Mouse (Mus musculus): ENCODE measurements around the gene Scaf1. TPM values are rescaled to one million over a fixed set of nuclear protein-coding genes. Genes with fewer than 3 reads are reported as not detected.

Scaf1 gene
- polyA plus RNA-seq, 1 experiment: 56.7 TPM

DNA sequence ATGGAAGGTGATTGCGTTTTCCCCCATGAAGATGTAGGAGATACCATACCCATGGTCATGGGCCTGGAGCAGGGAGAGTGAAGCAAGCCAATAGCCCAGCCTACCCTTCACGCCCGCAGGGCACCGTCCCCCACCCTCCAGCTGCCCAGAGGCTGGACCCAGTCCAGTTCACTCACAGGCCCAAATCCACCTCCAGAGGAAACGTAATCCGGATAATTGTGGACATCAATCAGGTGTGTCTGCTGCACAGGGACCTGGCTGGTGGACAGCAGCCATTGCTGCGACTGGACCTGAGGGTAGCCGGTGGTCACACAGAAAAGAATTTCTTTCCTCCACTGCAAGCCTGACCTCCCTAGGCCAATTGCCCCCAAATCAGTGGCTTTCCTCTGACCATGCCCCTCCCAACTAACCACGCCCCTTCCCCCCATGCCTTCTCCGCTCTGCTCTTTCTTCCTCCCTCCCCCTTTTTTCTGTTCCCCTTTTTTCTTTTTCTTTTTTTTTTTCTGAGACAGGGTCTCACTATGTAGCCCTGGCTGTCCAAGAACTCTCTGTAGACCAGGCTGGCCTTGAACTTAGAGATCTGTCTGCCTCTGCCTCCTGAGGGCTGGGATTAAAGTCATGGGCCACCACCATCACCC, 56.2 kb downstream of the Scaf1 start:
- no peaks in the 10 kb centered on the region for H3K36me3 ChIP-seq (ENCODE audit: control insufficient read depth, insufficient read depth)
- no peak overlapping the region for H3ac ChIP-seq (ENCODE audit: control insufficient read depth, insufficient read length)
- TF ChIP-seq MYOG (IDR thresholded peaks at IDR 0.05; ENCODE audit: control insufficient read depth in 1 of 3, insufficient read depth in 1 of 3, insufficient read length in 2 of 3, low read depth in 2 of 3) (no peak), POLR2AphosphoS2 (IDR thresholded peaks at IDR 0.05; ENCODE audit: insufficient read length, low read depth) (no peak), TCF12 (IDR thresholded peaks at IDR 0.05; ENCODE audit: insufficient read depth, poor library complexity, severe bottlenecking) (no peak), TCF3 (IDR thresholded peaks at IDR 0.05; ENCODE audit: insufficient read length, low read depth) (no peak), REST (IDR thresholded peaks at IDR 0.05; ENCODE audit: insufficient read depth, insufficient read length) (no peak)
- H3K4me2 ChIP-seq (ENCODE audit: low read depth): no peak overlapping the region
- H3K79me2 ChIP-seq (ENCODE audit: control insufficient read depth, insufficient read depth): no peaks in the 10 kb centered on the region
- no peak overlapping the region for H3K4me3 ChIP-seq
- H3K27me3 ChIP-seq (ENCODE audit: control insufficient read depth, insufficient read depth, insufficient read length): no peaks in the 10 kb centered on the region

DNA sequence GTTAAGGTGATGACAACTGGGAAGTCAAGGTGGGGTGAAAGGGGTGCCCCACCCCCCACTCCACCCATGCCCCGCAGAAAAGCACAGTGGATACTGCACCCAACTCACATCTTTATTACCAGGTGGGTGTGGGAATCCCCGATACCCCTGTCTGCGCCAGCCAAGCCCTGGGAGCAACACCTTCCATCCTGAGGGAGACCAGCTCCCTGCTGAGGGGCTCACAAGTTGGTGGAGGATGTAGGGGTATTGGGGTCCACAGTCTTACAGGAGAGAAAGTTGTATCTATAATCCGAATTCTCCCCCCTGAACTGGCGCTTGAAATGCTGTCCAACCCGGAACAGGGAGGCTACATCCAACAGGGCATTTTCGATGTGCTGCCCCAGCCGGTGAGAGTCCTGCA, 56.9 kb downstream of the Scaf1 start:
- Histone ChIP-seq H3K79me2 (ENCODE audit: control insufficient read depth, insufficient read depth) (no peaks in the 10 kb centered on the region), H3K36me3 (ENCODE audit: control insufficient read depth, insufficient read depth) (no peaks in the 10 kb centered on the region), H3K27me3 (ENCODE audit: control insufficient read depth, insufficient read depth, insufficient read length) (no peaks in the 10 kb centered on the region), H3K4me3 (no peak overlapping the region), H3K4me2 (ENCODE audit: low read depth) (no peak overlapping the region), H3ac (ENCODE audit: control insufficient read depth, insufficient read length) (no peak overlapping the region)
- no peak for TF ChIP-seq E2F4 (IDR thresholded peaks at IDR 0.05; ENCODE audit: insufficient read depth)
- no peak for TF ChIP-seq REST (IDR thresholded peaks at IDR 0.05; ENCODE audit: insufficient read depth, insufficient read length)
- no peak for TF ChIP-seq TCF3 (IDR thresholded peaks at IDR 0.05; ENCODE audit: insufficient read length, low read depth)
- no peak for TF ChIP-seq MYOG (IDR thresholded peaks at IDR 0.05; ENCODE audit: control insufficient read depth in 1 of 3, insufficient read depth in 1 of 3, insufficient read length in 2 of 3, low read depth in 2 of 3)
- no peak for TF ChIP-seq USF1 (IDR thresholded peaks at IDR 0.05; ENCODE audit: low read depth)

DNA sequence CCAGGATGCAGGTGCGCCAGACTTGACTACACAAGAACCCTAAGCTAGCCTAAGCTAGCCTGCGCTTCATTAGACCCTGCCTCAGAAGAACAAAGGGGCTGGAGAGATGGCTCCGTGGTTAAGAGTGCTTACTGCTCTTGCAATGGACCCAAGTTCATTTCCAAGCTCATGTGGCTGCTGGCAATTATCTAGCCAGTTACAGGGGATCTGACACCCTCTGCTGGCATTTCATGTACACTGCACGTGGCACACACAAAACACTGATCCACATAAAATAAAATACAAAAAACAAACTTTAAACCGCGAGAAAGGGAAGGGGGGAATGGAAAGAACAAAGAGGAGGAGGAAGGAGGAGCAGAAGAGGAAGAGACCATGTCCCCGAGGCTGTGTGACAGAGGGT, 58.0 kb downstream of the Scaf1 start:
- no peak overlapping the region for H3K4me3 ChIP-seq
- no peak overlapping the region for H3ac ChIP-seq (ENCODE audit: control insufficient read depth, insufficient read length)
- H3K36me3 ChIP-seq (ENCODE audit: control insufficient read depth, insufficient read depth): no peaks in the 10 kb centered on the region
- H3K27me3 ChIP-seq (ENCODE audit: control insufficient read depth, insufficient read depth, insufficient read length): no peaks in the 10 kb centered on the region
- H3K79me2 ChIP-seq (ENCODE audit: control insufficient read depth, insufficient read depth): no peaks in the 10 kb centered on the region
- no peak for TF ChIP-seq POLR2AphosphoS2 (IDR thresholded peaks at IDR 0.05; ENCODE audit: insufficient read length, low read depth)
- peak; percentile 51 for TF ChIP-seq USF1 (IDR thresholded peaks at IDR 0.05; ENCODE audit: low read depth)
- peak; percentile 76 for TF ChIP-seq MAX (IDR thresholded peaks at IDR 0.05; ENCODE audit: low read depth)
- no peak overlapping the region for H3K4me2 ChIP-seq (ENCODE audit: low read depth)

DNA sequence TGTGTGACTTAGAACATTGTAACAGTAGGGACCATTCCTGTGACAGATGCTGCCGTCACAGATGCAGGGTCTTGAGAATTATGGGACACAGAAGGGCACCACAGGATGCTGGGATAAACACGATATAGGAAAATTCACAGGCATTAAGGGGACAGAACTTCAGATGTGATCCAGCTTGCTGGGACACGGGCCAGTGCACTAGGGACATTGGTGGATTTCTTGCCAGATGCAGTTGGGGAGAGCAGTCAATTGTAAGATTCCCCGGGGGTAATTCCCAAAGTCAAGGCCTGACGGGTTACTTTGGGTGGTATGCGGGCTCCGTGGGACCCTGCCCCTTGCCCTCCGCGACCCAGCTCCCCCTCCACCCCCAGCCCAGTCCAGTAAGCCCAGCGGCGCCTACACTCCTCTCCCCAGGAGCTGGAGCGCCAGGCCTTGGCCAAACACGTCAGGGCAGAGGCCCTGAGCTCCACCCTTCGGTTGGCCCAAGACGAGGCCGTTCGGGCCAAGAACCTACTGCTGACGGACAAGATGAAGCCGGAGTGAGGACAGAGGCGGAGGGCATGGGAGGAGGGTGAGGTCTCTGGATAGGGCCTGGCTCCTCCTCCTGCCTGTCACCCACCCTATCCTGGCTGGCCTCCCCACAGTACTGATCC, 58.9 kb downstream of the Scaf1 start:
- Histone ChIP-seq H3K79me2 (ENCODE audit: control insufficient read depth, insufficient read depth) (no peaks in the 10 kb centered on the region), H3ac (ENCODE audit: control insufficient read depth, insufficient read length) (no peak overlapping the region), H3K27me3 (ENCODE audit: control insufficient read depth, insufficient read depth, insufficient read length) (no peaks in the 10 kb centered on the region), H3K4me2 (ENCODE audit: low read depth) (no peak overlapping the region), H3K36me3 (ENCODE audit: control insufficient read depth, insufficient read depth) (no peaks in the 10 kb centered on the region), H3K4me3 (no peak overlapping the region)
- no peak for TF ChIP-seq POLR2A (IDR thresholded peaks at IDR 0.05; ENCODE audit: insufficient read length, low read depth)
- no peak for TF ChIP-seq SRF (IDR thresholded peaks at IDR 0.05; ENCODE audit: control insufficient read depth, insufficient read length, low read depth)
- no peak for TF ChIP-seq POLR2AphosphoS2 (IDR thresholded peaks at IDR 0.05; ENCODE audit: insufficient read length, low read depth)
- no peak for TF ChIP-seq CEBPB (IDR thresholded peaks at IDR 0.05; ENCODE audit: insufficient read depth, poor library complexity, severe bottlenecking)
- no peak for TF ChIP-seq E2F4 (IDR thresholded peaks at IDR 0.05; ENCODE audit: insufficient read depth)
- TF ChIP-seq REST (IDR thresholded peaks at IDR 0.05; ENCODE audit: insufficient read depth, insufficient read length): no peak
- no peak for TF ChIP-seq TCF12 (IDR thresholded peaks at IDR 0.05; ENCODE audit: insufficient read depth, poor library complexity, severe bottlenecking)
- TF ChIP-seq USF1 (IDR thresholded peaks at IDR 0.05; ENCODE audit: low read depth): no peak
- TF ChIP-seq MYOG (IDR thresholded peaks at IDR 0.05; ENCODE audit: control insufficient read depth in 1 of 3, insufficient read depth in 1 of 3, insufficient read length in 2 of 3, low read depth in 2 of 3): no peak
- TF ChIP-seq TCF3 (IDR thresholded peaks at IDR 0.05; ENCODE audit: insufficient read length, low read depth): no peak
- no peak for TF ChIP-seq MYOD1 (IDR thresholded peaks at IDR 0.05; ENCODE audit: control insufficient read depth in 1 of 3, insufficient read length in 2 of 3, low read depth in 2 of 3)
- TF ChIP-seq MAX (IDR thresholded peaks at IDR 0.05; ENCODE audit: low read depth): no peak

DNA sequence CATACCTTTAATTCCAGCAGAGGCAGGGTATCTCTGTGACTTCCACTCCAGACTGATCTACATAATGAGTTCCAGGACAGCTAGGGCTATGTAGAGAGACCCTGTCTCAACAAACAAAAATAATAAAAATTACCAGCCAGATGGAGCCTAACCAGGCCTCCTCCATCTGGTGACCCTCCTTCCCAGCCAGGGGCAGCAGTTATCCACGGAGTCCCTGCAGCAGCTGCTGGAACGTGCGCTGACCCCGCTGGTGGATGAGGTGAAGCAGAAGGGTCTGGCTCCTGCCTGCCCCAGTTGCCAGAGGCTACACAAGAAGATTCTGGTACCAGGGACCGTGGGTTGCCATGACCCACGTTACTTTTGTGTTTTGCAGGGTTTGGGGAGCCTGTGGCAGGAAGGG, 59.9 kb downstream of the Scaf1 start:
- Histone ChIP-seq H3ac (ENCODE audit: control insufficient read depth, insufficient read length) (no peak overlapping the region), H3K36me3 (ENCODE audit: control insufficient read depth, insufficient read depth) (no peaks in the 10 kb centered on the region), H3K4me3 (no peak overlapping the region), H3K27me3 (ENCODE audit: control insufficient read depth, insufficient read depth, insufficient read length) (no peaks in the 10 kb centered on the region), H3K79me2 (ENCODE audit: control insufficient read depth, insufficient read depth) (no peaks in the 10 kb centered on the region), H3K4me2 (ENCODE audit: low read depth) (no peak overlapping the region)
- TF ChIP-seq POLR2AphosphoS2 (IDR thresholded peaks at IDR 0.05; ENCODE audit: insufficient read length, low read depth) (no peak), E2F4 (IDR thresholded peaks at IDR 0.05; ENCODE audit: insufficient read depth) (no peak), REST (IDR thresholded peaks at IDR 0.05; ENCODE audit: insufficient read depth, insufficient read length) (no peak), MYOG (IDR thresholded peaks at IDR 0.05; ENCODE audit: control insufficient read depth in 1 of 3, insufficient read depth in 1 of 3, insufficient read length in 2 of 3, low read depth in 2 of 3) (no peak), TCF12 (IDR thresholded peaks at IDR 0.05; ENCODE audit: insufficient read depth, poor library complexity, severe bottlenecking) (no peak), USF1 (IDR thresholded peaks at IDR 0.05; ENCODE audit: low read depth) (no peak), SRF (IDR thresholded peaks at IDR 0.05; ENCODE audit: control insufficient read depth, insufficient read length, low read depth) (no peak), MAX (IDR thresholded peaks at IDR 0.05; ENCODE audit: low read depth) (no peak), TCF3 (IDR thresholded peaks at IDR 0.05; ENCODE audit: insufficient read length, low read depth) (no peak), MYOD1 (IDR thresholded peaks at IDR 0.05; ENCODE audit: control insufficient read depth in 1 of 3, insufficient read length in 2 of 3, low read depth in 2 of 3) (no peak), POLR2A (IDR thresholded peaks at IDR 0.05; ENCODE audit: insufficient read length, low read depth) (no peak), CEBPB (IDR thresholded peaks at IDR 0.05; ENCODE audit: insufficient read depth, poor library complexity, severe bottlenecking) (no peak)

Data from myocyte (in vitro differentiated cells).